Mouse (Mus musculus) layer of hippocampus, adult 18-20 months (tissue): ENCODE results near the gene Ifnlr1. TPM values are rescaled to one million over a fixed set of nuclear protein-coding genes. Genes with fewer than 3 reads are reported as not detected.

Experiments used
- DNase-seq, 2 experiments: peaks; one replicate each; pipeline ENCODE4 v3.0.0; 2022; ENCODE audit warnings: low spot score in 2 of 2
- total RNA-seq, 2 experiments: library from RNA; stranded (reverse); gene quantifications; 2 replicates each; pipeline ENCODE4 v1.2.3; 2021

Ifnlr1 gene
- total RNA-seq, 2 experiments from 2014 or later = 0.18 to 0.22 TPM

GRCm38 (mm10) chr4:135739672-135740071, 53.6 kb downstream of the Ifnlr1 start:
- DNase-seq = no peak

- no peak for DNase-seq
These were observed 57.4 kb downstream of the Ifnlr1 start for GRCm38 (mm10) chr4:135743520-135743919.

GRCm38 (mm10) chr4:135744726-135745448, 58.8 kb downstream of the Ifnlr1 start:
- no peak for DNase-seq

- DNase-seq = no peak
These were observed 59.5 kb downstream of the Ifnlr1 start for GRCm38 (mm10) chr4:135745613-135746012.

- no peak for DNase-seq
These were observed 64.8 kb downstream of the Ifnlr1 start for GRCm38 (mm10) chr4:135750896-135751295.

GRCm38 (mm10) chr4:135752106-135752778, 66.2 kb downstream of the Ifnlr1 start:
- no peak for DNase-seq

- no peak for DNase-seq
These were observed 66.7 kb downstream of the Ifnlr1 start for GRCm38 (mm10) chr4:135752779-135753164.

Other genes with a start within 250 kb of the Ifnlr1 start
- 1 to 10 TPM; 1.7 to 3.5 TPM for gene Stpg1, start 191.5 kb upstream of the Ifnlr1 start, total RNA-seq
- gene Nipal3, start 191.2 kb upstream of the Ifnlr1 start, total RNA-seq = 10 to 100 TPM; 87.9 to 89.0 TPM
- under 1 TPM; 0.48 to 0.79 TPM for gene Grhl3, start 112.7 kb upstream of the Ifnlr1 start, total RNA-seq
- gene Il22ra1, start 41.9 kb downstream of the Ifnlr1 start, total RNA-seq = not detected
- gene Myom3, start 73.4 kb downstream of the Ifnlr1 start, total RNA-seq = under 1 TPM; 0.27 to 0.38 TPM
- gene Srsf10, start 169.5 kb downstream of the Ifnlr1 start, total RNA-seq = 10 to 100 TPM; 83.8 to 87.8 TPM
- 10 to 100 TPM; 50.5 to 53.0 TPM for gene Pnrc2, start 187.6 kb downstream of the Ifnlr1 start, total RNA-seq
- under 1 TPM in 1 of 2 experiments, not detected in 1; 0.08 TPM for gene Cnr2, start 209.1 kb downstream of the Ifnlr1 start, total RNA-seq
- gene Fuca1, start 234.4 kb downstream of the Ifnlr1 start, total RNA-seq = 10 to 100 TPM; 44.2 to 47.1 TPM